Mouse (Mus musculus) midbrain, embryonic 13.5 days (tissue): ENCODE measurements around the gene Cd1d1. TPM values are rescaled to one million over a fixed set of nuclear protein-coding genes. Genes with fewer than 3 reads are reported as not detected.
A peak's percentile ranks its signal among the peaks of the same experiment; 100 is the strongest.
"Not testable (repeated sequence)": the region's sequence is repeated elsewhere in the genome, so short reads cannot be mapped to it uniquely, and the experiment has no call there.

Experiments
- ATAC-seq: fragments of 200-750 bp; cut with Nextera tagmentation; 2 replicates; pipeline ENCODE4 v1.8.0; 2017; ENCODE audit warnings: mild to moderate bottlenecking, moderate TSS enrichment, moderate library complexity
- H3K27ac ChIP-seq: fragments of 300-500 bp; sonication (generic); 2 replicates; pipeline ENCODE4 v1.5.1; 2015; ENCODE audit warnings: inconsistent platforms, mild to moderate bottlenecking, moderate library complexity
- H3K27me3 ChIP-seq: fragments of 300-500 bp; sonication (generic); 2 replicates; pipeline ENCODE4 v1.6.1; 2015; ENCODE audit warnings: mild to moderate bottlenecking, inconsistent platforms
- H3K36me3 ChIP-seq: fragments of 300-500 bp; sonication (generic); 2 replicates; pipeline ENCODE4 v1.6.1; 2015; ENCODE audit warnings: mild to moderate bottlenecking, inconsistent platforms
- H3K4me1 ChIP-seq: fragments of 300-500 bp; sonication (generic); replicated peaks from 2 replicates; pipeline ENCODE4 v1.6.1; 2015; ENCODE audit warnings: inconsistent platforms
- H3K4me2 ChIP-seq: fragments of 300-500 bp; sonication (generic); replicated peaks from 2 replicates; pipeline ENCODE4 v1.6.1; 2015; ENCODE audit warnings: moderate library complexity, mild to moderate bottlenecking, inconsistent platforms
- H3K4me3 ChIP-seq: fragments of 300-500 bp; sonication (generic); replicated peaks from 2 replicates; pipeline ENCODE4 v1.5.1; 2015; ENCODE audit warnings: mild to moderate bottlenecking, inconsistent platforms
- H3K9ac ChIP-seq: fragments of 300-500 bp; sonication (generic); replicated peaks from 2 replicates; pipeline ENCODE4 v1.6.1; 2015; ENCODE audit warnings: mild to moderate bottlenecking, inconsistent platforms
- H3K9me3 ChIP-seq: fragments of 300-500 bp; sonication (generic); 2 replicates; pipeline ENCODE4 v1.6.1; 2016; ENCODE audit warnings: mild to moderate bottlenecking, inconsistent platforms
- WGBS: fragments of 180-500 bp; shearing (Covaris S2); methylation state at CpG from one replicate; pipeline ENCODE4 v1.1.7; 2015; 5-methylcytosine and 5-hydroxymethylcytosine counted together
- polyA plus RNA-seq: library from polyadenylated mRNA; unstranded; fragments of >200 nt; fragmentation: Nextera tagmentation; extraction: Ambion mirVana; gene quantifications from 2 replicates; pipeline ENCODE4 v1.2.1, GENCODE M21; 2015

Gene Cd1d1
- polyA plus RNA-seq, 1 experiment from 2014 or later: 81.2 TPM

GRCm38 (mm10) chr3:87000051-87000450, 810 bp upstream of the Cd1d1 start:
- H3K9me3 ChIP-seq: no peaks in the 10 kb centered on the region
- H3K4me1 ChIP-seq: 0 out of 2 replicates have a peak, but pooled peaks cover 7% of the 10 kb centered on the region
- no peak overlapping the region for H3K4me3 ChIP-seq
- H3K27ac ChIP-seq: no peak overlapping the region
- no peaks in the 10 kb centered on the region for H3K36me3 ChIP-seq
- peaks cover 3% of the 10 kb centered on the region; the same call in 1 of the 2 replicates for H3K27me3 ChIP-seq
- H3K9ac ChIP-seq: no peak overlapping the region
- no peak overlapping the region; the same call in 1 of the 2 replicates for H3K4me2 ChIP-seq
- ATAC-seq: no peak
- 93% methylated on average over 12 of the region's 12 CpGs for WGBS

- WGBS: 6% methylated on average over 23 of the region's 24 CpGs
- Histone ChIP-seq H3K4me3 (peak overlapping the region; percentile 50), H3K27ac (peak overlapping the region; percentile 81), H3K9ac (peak overlapping the region; percentile 70), H3K4me2 (peak overlapping the region; percentile 51)
- not testable (repeated sequence) for H3K9me3 ChIP-seq, H3K4me1 ChIP-seq, H3K36me3 ChIP-seq, H3K27me3 ChIP-seq
- ATAC-seq: peak; percentile 99
These were observed 517 bp downstream of the Cd1d1 start for GRCm38 (mm10) chr3:86998433-86999414.

DNA sequence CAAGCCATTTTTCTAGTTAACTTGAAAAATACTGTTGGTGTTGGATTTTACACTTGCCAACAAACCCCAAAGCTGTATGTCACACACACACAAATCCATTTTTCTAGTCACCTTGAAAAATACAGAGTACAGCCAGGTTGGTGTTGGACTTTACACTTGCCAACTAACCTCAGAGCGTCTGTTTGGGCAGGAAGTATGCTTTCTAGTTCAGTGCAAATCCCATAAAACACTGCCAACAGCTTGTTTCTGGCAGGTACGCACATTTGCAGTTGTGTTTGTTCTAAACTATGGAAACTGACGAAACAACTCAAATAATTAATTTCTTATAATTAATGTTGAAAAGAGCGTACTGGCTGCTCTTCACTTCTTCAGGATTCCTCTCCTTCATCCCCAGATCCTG, 3.1 kb downstream of the Cd1d1 start:
- Histone ChIP-seq H3K4me1 (0 out of 2 replicates have a peak, but pooled peaks cover 7% of the 10 kb centered on the region), H3K27me3 (peaks cover 3% of the 10 kb centered on the region; the same call in 1 of the 2 replicates), H3K4me2 (no peak overlapping the region), H3K4me3 (no peak overlapping the region), H3K27ac (no peak overlapping the region), H3K9me3 (no peaks in the 10 kb centered on the region), H3K36me3 (no peaks in the 10 kb centered on the region), H3K9ac (no peak overlapping the region)
- whole genome bisulfite sequencing: 93% methylated on average over 4 of the region's 4 CpGs
- no peak for ATAC-seq

GRCm38 (mm10) chr3:86995381-86995780, 3.9 kb downstream of the Cd1d1 start:
- ATAC-seq: no peak
- H3K9ac ChIP-seq: no peak overlapping the region
- H3K36me3 ChIP-seq: no peaks in the 10 kb centered on the region
- peaks cover 2% of the 10 kb centered on the region; the same call in 1 of the 2 replicates for H3K27me3 ChIP-seq
- 61% methylated on average over 1 of the region's 1 CpGs for WGBS
- H3K27ac ChIP-seq: no peak overlapping the region
- H3K9me3 ChIP-seq: no peaks in the 10 kb centered on the region
- 0 out of 2 replicates have a peak, but pooled peaks cover 7% of the 10 kb centered on the region for H3K4me1 ChIP-seq
- no peak overlapping the region for H3K4me3 ChIP-seq
- H3K4me2 ChIP-seq: no peak overlapping the region

GRCm38 (mm10) chr3:86986969-86987368, 12.3 kb downstream of the Cd1d1 start:
- not testable (repeated sequence) for H3K27ac ChIP-seq, H3K9me3 ChIP-seq, H3K4me1 ChIP-seq, H3K36me3 ChIP-seq, H3K27me3 ChIP-seq
- Histone ChIP-seq H3K9ac (0 out of 2 replicates have a peak overlapping the region, but pooled peaks have one; percentile 49), H3K4me2 (peak overlapping the region; percentile 54), H3K4me3 (peak overlapping the region; percentile 30)
- ATAC-seq: 0 out of 2 replicates have a peak, but pooled peaks have one; percentile 20
- WGBS: 42% methylated on average over 6 of the region's 6 CpGs

- Histone ChIP-seq H3K27me3 (no peaks in the 10 kb centered on the region), H3K4me2 (peak overlapping the region; percentile 54), H3K9me3 (no peaks in the 10 kb centered on the region), H3K4me3 (peak overlapping the region; percentile 30), H3K4me1 (peaks cover 6% of the 10 kb centered on the region), H3K27ac (no peak overlapping the region), H3K9ac (peak overlapping the region; percentile 49; the same call in 1 of the 2 replicates), H3K36me3 (no peaks in the 10 kb centered on the region)
- ATAC-seq: peak; percentile 55
- 13% methylated on average over 12 of the region's 12 CpGs for WGBS
These were observed 12.8 kb downstream of the Cd1d1 start for GRCm38 (mm10) chr3:86986490-86986889.

- Histone ChIP-seq H3K9ac (no peak overlapping the region), H3K9me3 (no peaks in the 10 kb centered on the region), H3K4me3 (no peak overlapping the region), H3K4me2 (no peak overlapping the region), H3K27ac (no peak overlapping the region), H3K27me3 (no peaks in the 10 kb centered on the region), H3K36me3 (no peaks in the 10 kb centered on the region), H3K4me1 (peaks cover 6% of the 10 kb centered on the region)
- ATAC-seq: no peak
- whole genome bisulfite sequencing: 91% methylated on average over 6 of the region's 6 CpGs
These were observed 15.9 kb downstream of the Cd1d1 start for GRCm38 (mm10) chr3:86983382-86983781.

- Histone ChIP-seq H3K9me3 (no peaks in the 10 kb centered on the region), H3K4me2 (no peak overlapping the region), H3K36me3 (no peaks in the 10 kb centered on the region), H3K4me3 (no peak overlapping the region), H3K4me1 (no peaks in the 10 kb centered on the region), H3K9ac (no peak overlapping the region), H3K27ac (no peak overlapping the region), H3K27me3 (no peaks in the 10 kb centered on the region)
- 14% methylated on average over 8 of the region's 8 CpGs for WGBS
- peak; percentile 11; the same call in 1 of the 2 replicates for ATAC-seq
These were observed 22.7 kb downstream of the Cd1d1 start for GRCm38 (mm10) chr3:86976546-86976945.

DNA sequence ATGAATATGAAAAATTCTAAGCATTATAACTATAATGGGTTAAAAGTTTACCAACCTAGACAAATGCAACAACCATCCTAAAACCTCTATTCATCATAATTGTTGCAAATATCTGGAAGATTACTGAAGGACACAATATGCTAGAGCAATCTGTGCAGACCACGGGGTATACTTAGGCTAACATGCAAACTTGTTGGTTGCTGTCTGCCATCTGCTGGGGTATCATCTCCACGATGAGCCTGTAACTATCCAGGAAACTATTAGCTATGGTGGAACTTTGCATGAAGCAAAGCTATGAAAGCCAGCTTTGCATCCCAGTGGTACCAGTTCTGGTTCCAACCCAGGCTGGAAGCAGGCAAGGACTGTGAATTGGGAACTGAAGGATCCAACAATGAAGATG, 24.1 kb downstream of the Cd1d1 start:
- H3K4me2 ChIP-seq: no peak overlapping the region
- no peaks in the 10 kb centered on the region for H3K27me3 ChIP-seq
- no peak overlapping the region for H3K27ac ChIP-seq
- no peaks in the 10 kb centered on the region for H3K9me3 ChIP-seq
- no peak overlapping the region for H3K9ac ChIP-seq
- no peak overlapping the region for H3K4me3 ChIP-seq
- no peak for ATAC-seq
- H3K4me1 ChIP-seq: no peaks in the 10 kb centered on the region
- no peaks in the 10 kb centered on the region for H3K36me3 ChIP-seq
- 77% methylated on average over 2 of the region's 2 CpGs for WGBS

- H3K27ac ChIP-seq: no peak overlapping the region
- H3K4me1 ChIP-seq: no peaks in the 10 kb centered on the region
- no peaks in the 10 kb centered on the region for H3K9me3 ChIP-seq
- H3K36me3 ChIP-seq: no peaks in the 10 kb centered on the region
- H3K4me2 ChIP-seq: no peak overlapping the region
- ATAC-seq: no peak
- no peaks in the 10 kb centered on the region for H3K27me3 ChIP-seq
- H3K4me3 ChIP-seq: no peak overlapping the region
- 89% methylated on average over 17 of the region's 17 CpGs for WGBS
- no peak overlapping the region for H3K9ac ChIP-seq
These were observed 36.4 kb downstream of the Cd1d1 start for GRCm38 (mm10) chr3:86962665-86963435.

- 91% methylated on average over 2 of the region's 2 CpGs for WGBS
- no peak overlapping the region for H3K27ac ChIP-seq
- no peak for ATAC-seq
- no peaks in the 10 kb centered on the region for H3K27me3 ChIP-seq
- no peak overlapping the region for H3K4me3 ChIP-seq
- H3K36me3 ChIP-seq: no peaks in the 10 kb centered on the region
- no peaks in the 10 kb centered on the region for H3K4me1 ChIP-seq
- no peak overlapping the region for H3K9ac ChIP-seq
- H3K4me2 ChIP-seq: no peak overlapping the region
- no peaks in the 10 kb centered on the region for H3K9me3 ChIP-seq
These were observed 37.9 kb downstream of the Cd1d1 start for GRCm38 (mm10) chr3:86961395-86961669.
